Mouse (Mus musculus): ENCODE data around the gene Ankrd44.

DNA sequence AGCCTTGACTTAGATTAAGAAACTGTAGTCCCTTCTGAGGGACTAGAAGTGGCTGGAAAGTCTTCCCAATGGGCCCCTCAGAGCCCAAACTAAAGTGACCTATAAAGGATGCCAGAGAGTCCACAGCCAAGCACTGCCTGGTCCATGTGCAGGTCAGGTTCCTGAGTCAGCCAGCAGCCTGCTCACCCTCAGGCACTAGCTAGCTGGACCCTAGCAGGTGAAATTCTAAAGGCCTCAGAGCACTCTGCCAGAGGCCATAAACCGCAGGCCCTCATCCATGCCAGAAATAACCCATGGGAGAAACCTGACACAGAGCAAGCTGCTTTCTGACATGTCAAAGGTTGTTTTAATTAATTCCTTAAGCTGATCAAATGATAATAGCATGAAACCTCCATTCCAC is 25.1 kb downstream of the Ankrd44 start:
- TF ChIP-seq FLI1 (IDR thresholded peaks at IDR 0.05; ENCODE audit: low read length) (no peak), GATA1 (IDR thresholded peaks at IDR 0.05; ENCODE audit: borderline replicate concordance, low read length) (no peak)

All from megakaryocyte, embryonic 14.5 days (primary cell).